Mouse (Mus musculus) forelimb bud, embryonic 11.5 days (tissue): ENCODE measurements around the gene Plod2.

Experiments used
- DNase-seq: peaks from one replicate; pipeline ENCODE4 v3.0.0-alpha.2; 2012; ENCODE audit warnings: low read depth, low spot score

The Plod2 gene

DNA sequence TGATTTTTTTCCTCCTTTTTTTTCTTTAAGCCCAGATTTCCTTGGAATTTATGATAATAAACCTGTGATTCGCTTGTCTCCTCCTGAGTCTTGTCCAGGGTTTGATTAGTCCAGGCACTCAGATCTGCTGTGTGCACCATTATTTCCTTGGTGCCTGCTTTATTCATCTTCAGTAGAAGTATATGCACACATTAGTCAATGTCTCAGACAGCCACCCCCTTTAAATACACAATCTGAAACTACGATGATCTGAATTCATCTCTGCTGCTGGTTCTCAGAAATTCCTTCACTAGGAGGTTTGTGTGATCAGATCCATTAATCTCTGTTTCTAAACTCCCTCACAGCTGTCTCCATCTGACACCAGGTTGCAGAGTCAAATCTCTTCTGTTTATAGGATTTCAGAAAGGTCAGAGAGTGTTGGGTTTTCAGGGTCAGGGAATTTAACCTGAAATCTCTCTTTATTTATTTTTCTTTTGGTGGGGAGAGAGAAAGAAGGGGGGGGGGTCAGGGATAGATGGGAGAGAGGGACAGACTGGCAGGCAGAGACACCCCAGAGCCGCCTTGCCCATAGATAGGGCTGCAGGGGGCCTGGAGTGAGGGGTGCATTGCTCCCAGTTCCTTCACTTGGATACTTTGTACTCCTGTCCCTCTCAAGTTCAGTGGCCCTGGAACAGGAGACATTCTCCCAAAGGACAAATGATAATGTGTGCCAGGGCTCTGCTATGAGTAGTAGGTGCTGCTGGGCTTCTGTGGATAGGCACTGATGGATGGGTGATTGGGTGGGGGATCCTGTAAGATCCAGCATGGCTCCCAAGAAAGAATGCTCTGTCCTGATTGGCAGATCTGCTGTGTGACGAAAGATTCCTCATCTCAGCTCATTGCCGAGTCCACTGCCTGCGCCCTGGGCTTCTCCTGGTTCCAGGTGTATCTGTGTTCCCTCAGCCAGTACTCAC, 13.3 kb downstream of the Plod2 start:
- no peak for DNase-seq

DNA sequence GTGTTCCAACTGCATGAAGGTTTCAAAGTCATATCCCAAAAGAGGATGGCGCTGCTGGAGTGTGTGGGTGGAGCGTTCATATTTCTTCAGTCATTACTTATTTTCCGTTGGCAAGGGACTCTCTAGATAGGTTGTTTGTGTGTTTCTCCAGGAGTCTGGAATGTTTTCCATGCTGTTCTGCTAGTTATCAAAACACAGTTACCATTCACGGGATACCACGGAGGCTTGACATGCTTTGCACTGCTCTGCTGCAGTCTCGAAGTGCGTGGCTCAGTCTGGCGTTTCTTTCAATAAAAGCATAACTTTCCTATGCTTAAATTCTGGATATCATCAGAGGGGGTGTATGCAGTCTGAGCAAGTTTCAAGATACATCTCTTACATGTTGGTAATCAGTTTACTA, 17.7 kb downstream of the Plod2 start:
- no peak for DNase-seq

DNA sequence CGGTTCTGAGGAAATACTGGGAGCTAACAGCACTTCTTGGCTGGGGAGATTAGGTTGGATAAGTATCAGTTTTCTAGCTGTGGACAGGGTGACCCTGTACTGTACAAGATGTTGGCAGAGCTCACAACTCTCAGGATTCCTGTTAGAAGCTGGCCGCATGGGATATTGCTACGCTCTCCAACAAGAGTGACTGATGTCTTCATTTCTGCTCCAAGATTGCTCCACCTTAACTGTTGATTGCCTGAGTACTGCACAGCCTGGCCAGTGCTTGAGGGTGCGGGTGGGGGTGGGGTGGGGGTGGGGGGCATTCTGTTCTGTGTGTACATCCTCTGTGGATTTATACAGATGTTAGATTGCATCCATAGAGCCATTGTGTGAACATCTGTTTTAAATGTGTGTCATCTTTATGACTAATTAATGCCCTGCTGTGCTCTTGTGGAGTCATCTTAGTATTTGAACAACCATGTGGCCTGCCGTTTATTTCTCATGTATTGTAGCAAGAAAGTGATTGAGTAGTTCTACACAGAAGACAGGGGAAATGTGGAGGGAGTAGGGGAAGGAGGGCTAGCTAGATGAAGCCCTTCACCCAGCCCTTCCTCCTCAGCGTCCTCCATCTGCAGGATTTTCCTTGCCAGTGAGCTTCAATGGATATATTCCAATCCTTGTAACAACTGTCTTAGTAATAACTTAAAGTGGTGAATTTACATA, 19.0 kb downstream of the Plod2 start:
- no peak for DNase-seq

DNA sequence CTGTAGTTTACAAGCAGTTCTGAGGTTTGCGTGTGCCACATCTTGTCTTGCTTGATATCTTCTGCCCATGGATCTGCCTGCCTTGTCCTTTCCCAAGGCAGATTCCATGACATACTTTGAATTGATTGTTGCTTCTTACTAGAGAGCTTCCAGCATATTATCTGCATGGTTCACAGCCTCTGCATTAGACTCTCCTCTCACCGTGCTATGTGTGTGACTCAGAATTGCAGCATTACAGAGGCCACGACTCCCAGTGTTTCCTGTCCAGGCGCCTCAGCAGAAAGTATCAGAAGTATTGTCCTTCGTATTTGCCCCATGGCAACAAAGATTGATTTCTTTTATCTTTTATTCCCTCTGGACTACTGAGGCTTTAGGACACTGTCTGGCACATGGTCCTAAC, 20.4 kb downstream of the Plod2 start:
- no peak for DNase-seq

DNA sequence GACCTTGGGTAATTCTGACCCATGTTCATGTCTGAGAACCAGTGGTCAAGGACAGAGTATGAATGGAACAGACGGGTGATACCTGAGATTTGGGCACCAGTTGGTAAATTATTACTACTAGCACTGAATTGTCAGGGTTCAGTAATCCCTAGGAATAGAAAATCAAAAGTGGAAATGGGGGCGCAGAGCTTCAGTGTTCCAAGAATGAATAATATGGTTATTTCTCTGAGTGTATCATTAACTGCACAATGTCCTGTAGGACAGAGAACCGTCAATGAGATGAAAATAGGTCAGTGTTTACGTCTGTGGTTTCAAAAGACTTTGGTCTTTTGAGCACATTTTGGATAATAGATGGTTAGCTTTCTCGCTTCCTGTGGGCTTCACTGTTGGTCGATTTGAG, 21.3 kb downstream of the Plod2 start:
- no peak for DNase-seq

DNA sequence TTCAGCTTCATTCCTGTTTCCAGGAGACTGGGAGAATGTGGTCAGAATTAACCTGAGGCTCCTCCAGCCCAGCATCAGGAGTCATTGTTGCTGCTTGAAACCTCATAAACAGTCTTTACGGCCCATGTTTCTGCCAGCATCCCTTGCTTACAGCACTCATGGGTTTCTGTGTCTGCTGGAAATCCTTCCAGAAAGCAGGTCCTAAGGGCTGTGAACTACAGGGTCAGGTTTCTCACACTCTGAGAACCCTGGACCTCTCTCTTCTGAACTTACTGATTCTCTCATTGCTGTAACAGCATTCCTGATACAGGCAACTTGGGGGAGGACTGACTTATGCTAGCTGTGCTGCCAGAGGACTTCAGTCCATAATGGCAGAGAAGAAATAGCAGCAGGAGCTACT, 22.4 kb downstream of the Plod2 start:
- DNase-seq = no peak

DNA sequence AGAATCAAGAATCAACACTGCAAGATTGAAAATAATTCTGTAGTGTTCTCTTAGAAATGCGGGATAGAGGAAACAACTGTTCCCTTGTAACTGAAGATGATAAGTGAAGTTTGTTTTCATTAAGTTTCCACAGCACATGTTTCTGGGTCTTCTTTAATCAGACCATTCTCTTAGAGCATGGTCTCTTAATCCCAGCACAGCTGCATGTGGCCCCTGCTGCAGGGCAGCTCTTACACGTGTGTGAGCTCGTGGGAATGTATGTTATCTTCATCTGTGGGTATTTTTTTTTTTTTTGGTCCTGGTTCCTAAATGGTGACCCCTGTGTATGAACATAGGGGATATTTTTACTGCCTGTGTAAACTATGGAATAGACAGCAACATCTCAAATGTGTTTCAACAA, 24.2 kb downstream of the Plod2 start:
- DNase-seq = no peak

DNA sequence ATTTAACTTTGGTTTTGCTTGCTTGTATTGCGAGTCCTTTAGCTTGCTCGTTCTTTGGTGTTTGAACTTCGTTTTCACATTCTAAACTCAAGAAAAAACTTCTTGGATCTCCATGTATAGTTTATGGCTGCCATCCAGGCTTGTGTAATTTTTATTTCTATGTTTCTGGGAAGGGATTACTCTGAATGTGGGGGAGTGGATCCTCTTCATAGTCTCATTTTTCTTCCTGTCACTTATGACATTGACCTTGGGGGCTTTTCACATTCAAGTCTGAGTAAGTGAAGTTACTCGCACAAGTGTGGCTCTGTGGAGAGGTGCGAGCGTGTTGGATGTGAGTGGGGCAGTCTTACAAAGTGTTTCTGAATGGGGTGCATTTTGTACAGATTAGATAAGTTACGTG, 25.5 kb downstream of the Plod2 start:
- no peak for DNase-seq

DNA sequence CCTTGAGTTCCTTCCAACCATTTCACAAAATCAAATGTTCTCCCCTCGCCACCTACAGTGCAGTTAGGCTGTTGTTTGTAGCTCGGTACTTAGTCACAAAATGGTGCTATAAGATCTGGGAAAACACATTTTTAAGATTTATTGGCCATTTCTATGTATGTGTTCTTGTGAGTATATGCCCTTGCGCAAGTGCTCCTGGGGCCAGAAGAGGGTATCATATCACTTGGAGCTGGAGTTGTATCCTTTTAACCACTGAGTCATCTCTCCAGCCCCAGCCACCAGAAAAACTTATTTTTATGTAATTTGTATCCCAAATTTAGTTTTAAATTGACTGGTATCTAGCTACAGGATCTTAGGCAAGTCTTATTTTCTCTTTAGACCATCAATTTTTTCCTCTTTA, 26.8 kb downstream of the Plod2 start:
- DNase-seq = no peak

DNA sequence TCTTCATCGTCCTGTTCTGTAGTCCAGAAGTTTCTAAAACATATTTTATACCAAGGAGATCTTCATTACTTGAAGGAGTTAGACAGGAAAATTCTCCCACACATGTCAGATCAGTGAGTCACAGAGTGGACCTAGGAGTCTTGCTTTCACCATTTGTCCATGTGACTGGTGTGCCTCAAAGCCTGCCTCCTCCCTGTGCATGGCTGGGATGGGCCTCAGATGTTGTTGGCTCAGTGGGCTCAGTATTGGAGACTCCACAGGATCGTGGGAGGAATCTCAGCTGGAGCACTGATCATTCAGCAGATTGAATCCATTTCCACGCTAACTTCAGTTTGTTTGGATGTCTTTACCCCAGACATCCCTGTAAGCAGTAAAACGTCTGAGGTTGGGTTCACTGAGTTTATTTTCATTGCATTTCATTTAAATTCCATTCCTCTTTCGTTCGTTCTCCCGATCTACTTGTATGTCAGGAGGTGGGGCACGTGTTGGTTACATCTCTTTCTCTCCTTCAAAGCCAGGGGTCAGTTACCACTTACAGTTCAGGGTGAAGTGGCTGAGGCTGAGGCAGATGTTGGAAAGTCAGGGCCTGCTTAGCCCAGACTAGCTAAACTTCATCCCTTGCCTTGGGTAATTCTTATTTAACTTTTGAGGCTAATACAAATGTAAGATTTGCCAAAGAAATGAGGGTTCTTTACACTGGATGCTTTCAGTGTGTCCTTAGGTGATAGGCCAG, 30.5 kb downstream of the Plod2 start:
- DNase-seq = no peak

DNA sequence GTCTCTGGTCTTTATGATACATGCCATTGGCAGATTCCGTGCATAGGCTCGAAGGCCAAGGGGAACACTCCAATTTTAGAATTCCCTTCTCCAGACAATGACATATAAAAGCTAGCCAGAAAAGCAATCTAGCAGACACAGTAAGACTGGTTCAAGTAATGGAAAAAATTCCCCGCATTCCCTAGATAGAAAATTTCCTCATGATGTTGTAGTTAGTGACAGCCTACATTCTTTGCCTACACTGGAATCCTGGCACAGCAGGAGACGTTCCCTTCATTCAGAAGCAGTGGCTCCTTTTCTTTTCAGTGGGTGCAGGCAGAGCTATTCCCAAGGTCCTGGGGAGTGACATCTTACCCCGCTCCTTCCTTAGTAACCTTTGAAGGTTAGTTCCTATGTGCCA, 41.9 kb downstream of the Plod2 start:
- DNase-seq = no peak

DNA sequence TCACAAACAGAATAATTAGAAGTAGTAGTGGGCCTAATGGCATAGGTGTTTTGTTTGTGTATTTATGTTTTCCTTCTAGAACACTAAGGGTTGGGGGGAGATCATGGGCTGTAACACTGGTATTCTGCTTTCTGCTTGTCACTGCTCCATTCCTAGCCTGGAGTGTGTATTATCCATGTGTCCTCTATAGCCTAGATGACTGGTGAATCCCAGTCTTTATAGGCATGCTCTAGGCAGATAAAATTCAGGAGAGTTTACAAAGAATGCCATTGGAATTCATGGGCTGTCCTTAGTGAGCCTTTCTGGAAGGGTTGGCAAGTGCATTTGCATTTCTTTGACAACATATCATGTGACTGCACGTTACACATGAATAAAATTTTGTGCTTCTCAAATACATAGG, 44.0 kb downstream of the Plod2 start:
- no peak for DNase-seq

DNA sequence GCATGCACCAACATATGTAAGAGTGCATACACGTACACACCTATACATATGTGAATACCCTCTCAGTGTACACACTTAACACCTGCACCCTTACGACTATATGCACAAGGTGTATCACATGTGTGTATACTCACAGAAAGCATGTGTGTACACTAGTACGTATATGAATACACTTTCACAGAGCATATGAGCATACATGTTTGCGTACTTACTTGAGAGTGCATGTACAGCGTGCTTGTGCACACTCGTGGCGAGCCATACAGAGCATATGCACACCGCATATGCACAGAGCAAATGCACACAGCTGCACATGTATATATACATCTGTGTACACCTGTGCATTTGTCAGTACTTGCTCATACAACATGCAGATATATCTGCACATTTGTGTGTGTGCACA, 45.4 kb downstream of the Plod2 start:
- DNase-seq = no peak

DNA sequence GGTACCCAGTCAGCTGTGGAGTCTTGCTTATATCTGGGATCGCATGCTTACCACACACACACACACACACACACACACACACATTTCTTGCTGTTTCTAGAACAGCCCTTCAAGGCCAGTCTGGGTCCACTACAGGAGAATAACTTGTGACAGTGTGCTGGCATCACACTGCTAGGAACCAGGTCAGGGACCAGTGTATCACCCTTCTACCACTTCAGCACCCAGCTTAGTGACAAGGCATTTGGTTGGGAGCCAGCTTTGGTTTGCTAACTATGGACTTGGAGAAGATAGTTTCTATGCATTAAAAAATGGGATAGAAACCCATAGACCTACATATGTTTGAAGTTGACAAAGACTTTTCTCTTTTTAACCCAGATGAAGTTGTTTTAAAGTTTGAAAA, 46.2 kb downstream of the Plod2 start:
- DNase-seq = no peak

DNA sequence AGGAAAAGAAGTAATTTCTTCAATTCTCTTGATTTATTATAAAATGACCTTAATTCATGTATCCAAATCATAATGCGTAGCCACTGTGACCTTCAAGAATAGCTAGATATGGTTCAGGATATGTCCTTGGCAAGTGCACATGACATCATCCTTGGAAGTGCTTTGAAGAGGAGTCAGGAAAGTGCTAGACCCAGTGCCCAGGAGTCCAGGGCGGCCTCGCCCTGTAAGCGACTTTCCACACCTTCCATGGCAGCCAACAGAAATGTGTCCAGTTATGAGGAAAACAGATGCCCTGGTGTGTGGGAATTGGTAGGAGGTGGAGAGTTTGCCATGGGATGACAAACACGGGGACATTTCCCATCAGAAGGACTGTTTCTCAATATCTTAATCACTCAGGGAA, 47.0 kb downstream of the Plod2 start:
- no peak for DNase-seq

DNA sequence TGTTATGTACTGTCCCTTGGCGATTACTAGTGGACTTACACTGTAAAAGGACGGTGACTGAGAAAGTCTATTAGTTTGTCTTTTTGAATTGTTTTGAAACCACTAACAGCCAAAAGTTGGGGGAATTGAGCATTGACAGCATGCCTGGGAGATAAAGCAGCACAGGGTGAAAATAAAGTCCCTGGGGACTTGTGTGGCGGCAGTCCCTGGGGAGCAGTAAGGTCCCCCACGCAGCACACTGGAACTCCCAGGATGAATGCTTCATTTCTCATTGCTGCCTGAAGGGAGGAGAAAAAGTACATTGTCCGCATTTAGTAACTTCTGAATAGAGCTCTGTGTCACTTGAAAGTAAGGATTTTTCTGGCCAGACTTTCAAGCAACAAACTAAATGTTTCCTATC, 49.5 kb downstream of the Plod2 start:
- no peak for DNase-seq

DNA sequence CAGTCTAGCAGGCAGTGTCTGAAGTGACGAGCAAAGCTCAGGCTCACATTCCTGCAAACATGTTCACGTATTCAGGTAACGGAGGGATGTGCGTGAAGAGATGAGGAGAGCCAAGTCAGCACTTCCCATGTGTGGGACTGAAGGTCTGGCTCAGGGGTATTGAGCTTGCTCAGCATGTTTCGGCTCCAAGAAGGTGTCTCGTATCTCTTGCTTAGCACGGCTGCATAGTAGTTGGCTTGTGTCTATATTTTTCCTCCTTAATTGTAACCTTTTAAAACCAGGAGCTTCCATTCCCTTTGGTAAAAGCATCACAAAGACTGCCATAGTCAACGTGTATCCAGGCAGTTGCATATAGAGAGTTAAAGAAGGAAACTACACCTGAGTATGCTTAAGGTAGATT, 50.7 kb downstream of the Plod2 start:
- no peak for DNase-seq

DNA sequence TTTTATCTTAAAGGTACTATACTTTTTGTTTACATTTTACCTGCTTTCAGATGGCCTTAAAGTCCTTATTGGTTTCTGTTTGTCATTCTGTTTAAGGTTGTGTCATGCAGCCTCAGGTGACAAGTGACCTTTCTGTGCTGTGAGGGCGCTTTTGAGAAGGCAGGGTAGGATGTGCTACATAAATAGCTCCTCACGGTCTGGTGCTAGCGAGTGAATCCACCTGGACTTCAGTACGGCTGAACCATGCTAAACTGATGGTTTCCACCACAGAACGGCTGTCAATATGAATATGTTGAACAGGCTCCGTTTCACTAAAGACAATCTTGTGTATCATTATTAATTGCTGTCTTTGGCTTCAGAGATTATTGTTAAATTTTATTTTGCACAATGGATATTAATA, 52.5 kb downstream of the Plod2 start:
- no peak for DNase-seq

DNA sequence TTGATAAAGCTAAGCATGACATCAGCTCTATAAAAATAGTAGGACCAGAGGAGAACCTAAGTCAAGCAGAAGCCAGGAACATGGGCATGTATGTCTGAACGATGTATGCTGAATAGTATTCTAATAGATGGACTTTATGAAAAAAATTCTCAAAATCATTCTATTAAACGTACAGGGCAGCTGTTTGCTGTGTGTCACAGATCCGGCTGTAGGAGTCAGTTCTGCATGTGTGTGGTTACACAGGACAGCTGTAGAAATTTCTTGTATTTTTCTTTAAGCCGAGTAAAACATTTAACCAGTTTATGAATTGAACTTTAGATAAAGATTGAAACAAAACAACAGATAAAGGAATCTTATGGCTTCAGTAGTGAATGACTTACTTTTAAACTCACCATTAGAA, 53.3 kb downstream of the Plod2 start:
- no peak for DNase-seq

DNA sequence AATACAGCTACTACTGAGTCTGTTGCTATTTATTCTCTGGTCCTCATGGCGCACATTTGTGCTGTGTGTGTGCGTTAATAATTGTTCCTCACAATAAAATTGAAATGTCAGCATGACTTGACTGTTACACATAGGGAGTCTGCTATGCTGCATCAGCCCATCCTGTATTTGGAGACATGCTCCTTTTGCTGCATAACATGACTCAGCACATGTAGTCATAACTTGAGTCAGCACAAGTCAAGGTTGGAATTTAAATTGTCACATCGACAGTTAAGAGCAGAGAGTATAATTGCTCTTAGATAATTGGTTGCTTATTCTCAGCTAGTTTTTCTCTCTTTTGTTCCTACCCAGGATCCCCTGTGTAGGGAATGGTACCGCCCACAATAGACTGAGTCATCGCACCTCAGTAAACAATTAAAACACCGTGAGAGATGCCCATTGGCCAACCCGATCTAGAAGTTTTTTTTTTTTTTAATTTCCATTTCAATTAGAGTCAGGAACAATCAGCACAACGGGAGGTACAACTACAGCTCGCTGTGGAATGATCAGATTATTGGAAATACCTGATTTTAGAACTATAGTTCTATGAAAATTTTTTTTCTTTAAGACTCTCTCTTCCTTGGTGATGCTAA, 55.0 kb downstream of the Plod2 start:
- DNase-seq = no peak

DNA sequence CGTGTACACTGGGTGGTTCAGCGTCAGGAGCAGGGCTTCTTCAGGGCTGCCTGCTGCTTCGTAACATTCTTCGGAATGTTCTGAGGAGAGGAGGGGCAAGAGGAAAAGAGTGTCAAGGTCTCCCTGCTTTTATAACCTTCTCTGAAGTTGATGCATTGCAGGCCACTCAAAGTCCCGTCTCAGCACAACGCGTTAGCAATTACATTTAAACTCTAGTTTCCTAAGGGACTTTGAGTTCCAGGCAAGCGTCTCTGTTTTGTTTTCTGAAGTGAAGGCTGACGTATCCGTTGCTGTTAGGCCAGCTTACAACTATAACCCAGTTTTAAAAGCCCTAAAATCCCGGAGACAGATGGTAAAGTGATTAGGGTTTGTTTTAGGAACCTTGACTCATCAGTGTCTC, 55.8 kb downstream of the Plod2 start:
- DNase-seq = peak; percentile 53

DNA sequence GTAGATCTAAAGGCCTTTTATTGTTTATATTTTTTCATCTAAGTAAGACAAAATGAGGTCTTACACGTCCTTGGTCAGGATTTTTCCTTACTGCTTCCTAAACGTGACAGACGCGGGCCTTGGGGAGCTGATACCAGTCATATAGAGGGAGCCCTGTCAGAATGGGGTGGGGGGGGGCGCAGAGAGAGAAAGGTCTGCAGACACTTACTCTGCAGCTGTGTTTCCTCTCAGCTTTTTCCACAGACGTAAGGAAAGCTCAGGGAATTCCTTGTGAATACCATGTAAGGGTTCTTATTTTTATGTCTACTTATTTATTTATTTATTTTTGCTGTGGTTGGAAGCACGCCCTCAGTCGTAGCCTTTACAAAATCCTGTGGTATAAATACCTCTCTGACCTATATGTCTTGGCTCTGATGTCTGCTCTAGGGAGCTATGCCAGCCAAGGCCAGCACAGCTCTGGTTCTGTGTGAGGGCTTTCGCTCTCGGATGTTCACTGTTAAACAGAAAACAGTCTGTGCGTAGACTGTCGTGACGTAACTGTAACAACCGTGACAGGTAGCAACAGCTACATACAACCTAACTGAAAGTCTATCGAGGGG, 58.0 kb downstream of the Plod2 start:
- DNase-seq = no peak
